Mouse (Mus musculus): ENCODE measurements around the gene Metrn. TPM values are rescaled to one million over a fixed set of nuclear protein-coding genes. Genes with fewer than 3 reads are reported as not detected.

Gene Metrn
- polyA plus RNA-seq, 1 experiment from 2014 or later = 5.8 TPM

- Histone ChIP-seq H3K9ac (replicated peaks; ENCODE audit: low read length) (no peak overlapping the region), H3K36me3 (ENCODE audit: control insufficient read depth, insufficient read depth, low read length) (no peaks in the 10 kb centered on the region), H3K4me3 (replicated peaks; ENCODE audit: low read depth, low read length) (no peak overlapping the region), H3K27ac (replicated peaks; ENCODE audit: low read depth, low read length) (no peak overlapping the region), H3K4me2 (ENCODE audit: low read length) (no peak overlapping the region), H3K4me1 (ENCODE audit: control insufficient read depth, insufficient read depth, low read length) (no peaks in the 10 kb centered on the region), H3K27me3 (ENCODE audit: control insufficient read depth, insufficient read depth, low read length) (no peaks in the 10 kb centered on the region), H3K9me3 (ENCODE audit: control insufficient read depth, low read length) (no peaks in the 10 kb centered on the region)
- ATAC-seq (ENCODE audit: low FRiP score, low TSS enrichment) (no peak), DNase-seq (no peak)
- 92% methylated on average over 9 of the region's 9 CpGs for WGBS
Observed at GRCm38 (mm10) chr17:25743831-25744230, 53.1 kb downstream of the Metrn start.

Small RNAs within 50 kb of the gene (microRNA-seq; reads per million reads assigned to microRNA genes)
- gene Gm25083 (not detected), gene Mir3082 (0.88 reads per million), gene Mir6966 (not detected)

Other genes with a start within 250 kb of the Metrn start
- 8.0 and 13.5 TPM in 2 replicates for gene Sox8, start 226.4 kb downstream of the Metrn start, polyA plus RNA-seq (2014; fragmentation: Nextera tagmentation; extraction: Ambion mirVana)
- gene Lmf1, start 218.1 kb downstream of the Metrn start, polyA plus RNA-seq (2014; fragmentation: Nextera tagmentation; extraction: Ambion mirVana) = 19.5 and 20.8 TPM in 2 replicates
- gene Gng13, start 80.0 kb downstream of the Metrn start, polyA plus RNA-seq (2014; fragmentation: Nextera tagmentation; extraction: Ambion mirVana) = 4.3 and 6.0 TPM in 2 replicates
- gene Chtf18, start 69.7 kb downstream of the Metrn start, polyA plus RNA-seq (2014; fragmentation: Nextera tagmentation; extraction: Ambion mirVana) = 4.5 and 5.0 TPM in 2 replicates
- 25.7 and 28.1 TPM in 2 replicates for gene Rpusd1, start 69.5 kb downstream of the Metrn start, polyA plus RNA-seq (2014; fragmentation: Nextera tagmentation; extraction: Ambion mirVana)
- gene Mslnl, start 61.1 kb downstream of the Metrn start, polyA plus RNA-seq (2014; fragmentation: Nextera tagmentation; extraction: Ambion mirVana) = not detected in 2 replicates
- gene Msln, start 42.8 kb downstream of the Metrn start, polyA plus RNA-seq (2014; fragmentation: Nextera tagmentation; extraction: Ambion mirVana) = 0.72 TPM in 1 of 2 replicates, not detected in the other
- gene Narfl, start 23.4 kb downstream of the Metrn start, polyA plus RNA-seq (2014; fragmentation: Nextera tagmentation; extraction: Ambion mirVana) = 32.7 and 33.3 TPM in 2 replicates
- 155 and 181 TPM in 2 replicates for gene Haghl, start 11.5 kb downstream of the Metrn start, polyA plus RNA-seq (2014; fragmentation: Nextera tagmentation; extraction: Ambion mirVana)
- 0.18 and 0.20 TPM in 2 replicates for gene Ccdc78, start 10.6 kb downstream of the Metrn start, polyA plus RNA-seq (2014; fragmentation: Nextera tagmentation; extraction: Ambion mirVana)
- 89.0 and 103 TPM in 2 replicates for gene Fam173a, start 4.2 kb downstream of the Metrn start, polyA plus RNA-seq (2014; fragmentation: Nextera tagmentation; extraction: Ambion mirVana)
- gene AC134908.4, start 1.5 kb downstream of the Metrn start, polyA plus RNA-seq (2014; fragmentation: Nextera tagmentation; extraction: Ambion mirVana) = not detected in 2 replicates
- gene Fbxl16, start 11.9 kb upstream of the Metrn start, polyA plus RNA-seq (2014; fragmentation: Nextera tagmentation; extraction: Ambion mirVana) = 37.2 and 39.8 TPM in 2 replicates
- gene Wdr24, start 26.5 kb upstream of the Metrn start, polyA plus RNA-seq (2014; fragmentation: Nextera tagmentation; extraction: Ambion mirVana) = 30.0 and 31.7 TPM in 2 replicates
- gene Jmjd8, start 31.7 kb upstream of the Metrn start, polyA plus RNA-seq (2014; fragmentation: Nextera tagmentation; extraction: Ambion mirVana) = 48.9 and 50.2 TPM in 2 replicates
- 310 and 386 TPM in 2 replicates for gene Stub1, start 36.3 kb upstream of the Metrn start, polyA plus RNA-seq (2014; fragmentation: Nextera tagmentation; extraction: Ambion mirVana)
- gene Rhbdl1, start 40.2 kb upstream of the Metrn start, polyA plus RNA-seq (2014; fragmentation: Nextera tagmentation; extraction: Ambion mirVana) = 45.5 and 57.4 TPM in 2 replicates
- 8.0 and 12.9 TPM in 2 replicates for gene Gm20683, start 44.6 kb upstream of the Metrn start, polyA plus RNA-seq (2014; fragmentation: Nextera tagmentation; extraction: Ambion mirVana)
- gene Rhot2, start 47.7 kb upstream of the Metrn start, polyA plus RNA-seq (2014; fragmentation: Nextera tagmentation; extraction: Ambion mirVana) = 9.6 and 16.8 TPM in 2 replicates
- 14.4 and 17.1 TPM in 2 replicates for gene Wdr90, start 64.4 kb upstream of the Metrn start, polyA plus RNA-seq (2014; fragmentation: Nextera tagmentation; extraction: Ambion mirVana)
- gene Mcrip2, start 71.6 kb upstream of the Metrn start, polyA plus RNA-seq (2014; fragmentation: Nextera tagmentation; extraction: Ambion mirVana) = 13.9 and 19.3 TPM in 2 replicates
- gene Mettl26, start 77.9 kb upstream of the Metrn start, polyA plus RNA-seq (2014; fragmentation: Nextera tagmentation; extraction: Ambion mirVana) = 58.2 and 75.9 TPM in 2 replicates
- 0.61 and 0.70 TPM in 2 replicates for gene Wfikkn1, start 83.7 kb upstream of the Metrn start, polyA plus RNA-seq (2014; fragmentation: Nextera tagmentation; extraction: Ambion mirVana)
- 29.4 and 46.9 TPM in 2 replicates for gene Rab40c, start 122.6 kb upstream of the Metrn start, polyA plus RNA-seq (2014; fragmentation: Nextera tagmentation; extraction: Ambion mirVana)
- 53.6 and 57.9 TPM in 2 replicates for gene Pigq, start 147.8 kb upstream of the Metrn start, polyA plus RNA-seq (2014; fragmentation: Nextera tagmentation; extraction: Ambion mirVana)
- 0.16 and 0.32 TPM in 2 replicates for gene Nhlrc4, start 147.8 kb upstream of the Metrn start, polyA plus RNA-seq (2014; fragmentation: Nextera tagmentation; extraction: Ambion mirVana)
- 3.3 and 5.2 TPM in 2 replicates for gene A930017K11Rik, start 155.4 kb upstream of the Metrn start, polyA plus RNA-seq (2014; fragmentation: Nextera tagmentation; extraction: Ambion mirVana)
- 21.1 and 25.7 TPM in 2 replicates for gene Capn15, start 188.7 kb upstream of the Metrn start, polyA plus RNA-seq (2014; fragmentation: Nextera tagmentation; extraction: Ambion mirVana)

Data from midbrain, embryonic 14.5 days (tissue).